Mouse (Mus musculus) embryo, embryonic 10 days (tissue): ENCODE results near the gene Lin37.
A peak's percentile ranks its signal among the peaks of the same experiment; 100 is the strongest.

Source experiments
- DNase-seq: peaks from one replicate; pipeline ENCODE4 v3.0.0-alpha.2; 2015; ENCODE audit warnings: low spot score

Gene Lin37

DNA sequence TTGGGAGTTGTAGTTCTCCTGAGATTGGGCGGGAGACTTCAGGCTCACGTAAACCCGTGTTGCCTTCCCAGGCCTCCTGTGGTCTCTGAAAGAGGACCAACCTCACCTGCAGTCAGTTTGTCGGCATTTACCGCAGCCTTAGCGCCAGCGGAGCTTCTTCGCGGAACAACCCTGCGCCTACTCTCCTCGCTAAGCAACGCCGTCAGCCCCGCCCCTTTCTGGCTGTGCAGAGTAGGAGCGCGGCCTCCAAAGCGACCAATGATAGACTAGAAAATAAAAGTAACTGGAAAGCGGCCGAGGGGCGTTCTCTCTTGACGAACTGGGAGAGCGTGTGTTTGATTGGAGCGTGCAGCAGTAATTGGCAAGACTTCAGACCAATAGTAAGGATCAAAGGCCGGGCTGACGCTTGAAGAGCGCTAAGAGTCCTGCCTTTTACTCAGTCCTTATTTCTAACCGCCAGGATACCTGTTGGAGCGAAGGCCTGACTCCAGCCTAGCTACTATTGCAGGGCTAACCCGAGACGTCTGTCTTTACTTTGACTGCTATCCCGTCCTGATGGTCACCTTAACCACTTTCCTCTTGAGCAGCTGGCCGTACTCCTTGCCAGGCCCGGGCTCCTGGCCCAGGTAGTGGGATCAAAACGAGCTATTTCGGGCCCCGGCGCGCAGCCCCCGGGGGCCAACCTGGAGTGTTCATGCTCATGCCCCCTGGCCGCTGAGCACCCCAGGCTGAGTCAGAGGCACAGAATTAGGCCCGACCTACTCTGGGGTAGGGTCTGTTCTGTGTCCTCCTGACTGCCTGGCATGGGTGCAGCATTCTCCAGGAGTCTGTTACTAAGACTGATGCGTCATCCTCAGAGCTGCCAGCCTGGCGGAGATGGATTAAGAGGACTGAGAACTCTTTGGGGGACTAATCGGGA lies 7.3 kb downstream of the Lin37 start, which contains the start of the genes Hspb6 and Proser3:
Hspb6 (plus strand) TSS at position 77 of the 919 bp plus-strand sequence.
Proser3 (minus strand) TSS at position 198 of the 919 bp plus-strand sequence.
- peak; percentile 98 for DNase-seq

GRCm38 (mm10) chr7:30551445-30552101 lies 8.1 kb downstream of the Lin37 start:
- peak; percentile 84 for DNase-seq

GRCm38 (mm10) chr7:30550603-30551002 lies 9.0 kb downstream of the Lin37 start:
- DNase-seq: no peak

DNA sequence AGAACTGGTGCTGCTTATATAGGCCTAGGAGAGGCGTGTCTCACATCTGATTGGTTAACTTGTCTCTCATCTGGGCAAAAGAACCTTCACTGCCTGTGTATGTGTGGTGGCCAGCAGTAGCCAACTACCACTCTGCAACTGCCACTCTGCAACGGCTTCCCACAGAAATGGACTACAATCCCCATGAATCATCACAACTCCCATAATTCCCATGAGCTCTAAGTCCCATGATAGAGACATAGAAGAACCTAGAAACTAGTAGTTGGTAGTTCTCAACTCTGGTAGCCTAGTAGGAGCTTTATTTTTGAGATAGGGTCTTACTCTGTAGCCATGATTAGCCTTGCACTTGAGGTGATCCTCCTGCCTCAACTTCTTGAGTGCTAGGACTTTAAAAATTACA lies 9.8 kb downstream of the Lin37 start:
- no peak for DNase-seq

GRCm38 (mm10) chr7:30544327-30544726 lies 15.3 kb downstream of the Lin37 start:
- no peak for DNase-seq

- DNase-seq: no peak
Measured at GRCm38 (mm10) chr7:30540572-30540971, 19.1 kb downstream of the Lin37 start.

GRCm38 (mm10) chr7:30534633-30535577 lies 24.7 kb downstream of the Lin37 start, which contains the start of gene Arhgap33:
Gene Arhgap33 (minus strand): TSS chr7:30535060.
- peak; percentile 96 for DNase-seq

GRCm38 (mm10) chr7:30533941-30534632 lies 25.6 kb downstream of the Lin37 start:
- peak; percentile 56 for DNase-seq

- peak; percentile 64 for DNase-seq
Measured at GRCm38 (mm10) chr7:30532931-30533330, 26.7 kb downstream of the Lin37 start.

DNA sequence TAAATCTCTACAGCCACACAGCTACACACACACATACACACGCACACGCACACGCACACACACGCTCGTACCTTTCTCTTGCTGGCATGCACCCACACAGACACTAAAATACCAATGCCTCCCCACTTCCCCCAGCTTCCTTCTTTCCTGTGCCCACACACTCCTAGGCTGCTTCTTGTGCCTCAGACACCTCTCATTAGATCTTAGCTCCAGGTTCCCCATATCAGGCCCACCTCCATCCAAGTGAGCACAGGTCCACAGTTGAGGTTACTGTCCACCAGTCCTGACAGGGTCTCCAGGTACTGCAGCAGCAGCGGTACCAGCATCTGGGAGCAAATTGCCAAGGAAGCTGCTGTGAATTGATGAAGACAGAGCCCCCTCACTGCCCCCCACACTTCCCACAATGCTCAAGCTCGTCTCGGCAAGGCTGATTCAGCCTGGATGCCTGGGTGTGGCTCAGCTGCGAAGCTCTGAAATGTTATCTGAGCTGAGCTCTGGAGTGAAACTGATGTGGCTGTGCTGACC lies 28.3 kb downstream of the Lin37 start:
- no peak for DNase-seq

GRCm38 (mm10) chr7:30526981-30527380 lies 32.7 kb downstream of the Lin37 start:
- no peak for DNase-seq

DNA sequence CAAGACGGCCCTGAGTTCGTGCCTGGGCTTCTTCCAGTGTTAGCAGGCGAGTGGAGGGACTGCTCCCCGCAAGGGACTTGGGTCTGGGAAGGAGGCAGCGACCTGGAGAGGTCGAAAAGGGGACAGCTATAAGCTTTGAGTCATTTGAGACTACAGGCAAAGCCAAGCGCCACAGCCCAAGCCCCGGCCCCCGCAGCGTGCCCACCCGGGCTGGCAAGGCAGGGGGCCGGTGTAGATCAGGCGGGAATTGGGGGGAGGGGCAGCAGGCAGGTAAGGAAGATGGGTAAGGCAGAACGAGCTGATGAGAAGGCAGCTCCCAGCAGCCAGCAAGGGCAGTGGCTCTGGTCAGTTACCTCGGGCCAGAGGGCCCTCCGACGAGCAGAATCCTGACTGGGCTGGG lies 33.2 kb downstream of the Lin37 start:
- no peak for DNase-seq

- DNase-seq: no peak
Measured at GRCm38 (mm10) chr7:30525954-30526353, 33.7 kb downstream of the Lin37 start.

- DNase-seq: no peak
Measured at GRCm38 (mm10) chr7:30524487-30524886, 35.2 kb downstream of the Lin37 start.

DNA sequence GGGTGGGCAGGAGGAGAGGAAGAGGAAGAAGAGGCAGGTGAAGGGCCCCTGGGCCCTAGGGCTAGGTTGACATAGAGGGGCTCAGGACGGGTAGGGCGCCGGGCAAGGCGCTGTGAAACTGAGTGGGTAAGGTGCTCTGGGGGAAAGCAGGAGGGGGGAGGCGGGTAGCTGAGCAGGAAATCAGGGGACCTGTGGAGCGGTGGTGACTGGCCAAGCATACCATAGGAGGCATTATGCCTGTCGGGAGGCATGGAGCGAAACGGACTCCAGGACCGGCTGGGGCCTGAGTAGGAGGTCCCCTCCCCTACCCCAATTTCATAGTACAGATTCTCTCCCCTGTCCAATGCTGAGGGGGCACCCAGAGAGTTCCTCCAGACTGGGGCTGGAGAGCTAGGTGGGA lies 36.8 kb downstream of the Lin37 start:
- DNase-seq: no peak

GRCm38 (mm10) chr7:30520856-30521255 lies 38.8 kb downstream of the Lin37 start:
- DNase-seq: no peak

GRCm38 (mm10) chr7:30520396-30520795 lies 39.2 kb downstream of the Lin37 start:
- DNase-seq: no peak

GRCm38 (mm10) chr7:30518325-30518724 lies 41.3 kb downstream of the Lin37 start:
- DNase-seq: no peak

DNA sequence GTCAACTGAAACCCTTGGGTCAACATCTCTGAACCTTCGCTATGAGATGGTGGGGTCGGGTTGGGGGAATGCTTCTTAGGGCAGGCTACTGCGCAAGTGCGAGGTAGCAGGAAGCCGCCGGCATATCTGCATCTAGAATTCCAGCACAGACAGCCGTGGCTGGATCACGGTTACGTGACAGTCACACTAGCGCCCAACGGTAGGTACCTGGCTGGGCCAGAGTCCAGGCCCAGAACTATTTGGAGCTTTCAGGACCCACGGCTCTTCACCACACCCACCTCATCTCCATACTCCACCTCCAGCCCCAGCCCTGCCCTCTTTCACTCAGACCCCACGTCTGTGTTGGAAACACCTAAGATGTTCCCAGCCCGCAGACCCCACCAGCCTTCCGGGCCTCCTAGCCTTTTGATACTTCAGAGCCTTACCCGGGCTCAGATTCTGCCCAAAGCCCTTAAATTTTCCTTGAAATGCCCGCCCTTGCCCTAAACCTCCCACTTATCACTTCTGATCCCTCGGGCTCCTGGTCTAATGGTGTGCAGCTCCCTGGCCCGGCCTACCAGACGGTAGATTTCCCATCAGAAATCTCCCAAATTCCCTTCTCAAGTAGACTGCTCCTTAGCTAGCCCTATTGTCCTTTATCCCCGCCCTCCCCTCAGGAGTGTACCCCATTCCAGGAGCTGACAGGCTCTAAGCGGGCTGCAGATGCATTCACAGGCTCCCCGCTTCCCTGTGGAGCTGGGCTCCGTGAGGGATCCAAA lies 44.5 kb downstream of the Lin37 start:
- DNase-seq: no peak

DNA sequence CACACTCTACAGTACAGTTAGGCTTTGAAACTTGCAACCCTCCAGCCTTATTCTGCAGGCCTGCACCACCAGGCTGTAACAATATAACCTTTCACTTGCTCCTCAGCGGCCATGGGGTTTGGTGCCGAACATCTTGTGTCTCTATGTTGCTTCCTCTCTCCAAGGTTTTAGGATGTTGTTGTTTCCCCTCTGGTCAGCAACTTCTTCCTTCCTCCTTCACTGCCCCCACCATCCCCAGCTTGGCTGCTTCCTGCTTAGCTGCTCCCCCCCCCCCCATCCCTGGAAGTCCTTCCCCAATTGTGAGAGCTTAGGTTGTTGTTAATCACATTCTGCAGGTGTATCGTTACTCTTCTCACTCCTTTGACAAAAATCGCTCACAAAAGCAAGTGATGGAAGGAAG lies 51.6 kb downstream of the Lin37 start:
- no peak for DNase-seq
